Mouse (Mus musculus) heart, embryonic 15.5 days (tissue): ENCODE measurements around the gene Lin52. TPM values are rescaled to one million over a fixed set of nuclear protein-coding genes. Genes with fewer than 3 reads are reported as not detected.
A peak's percentile ranks its signal among the peaks of the same experiment; 100 is the strongest.

Experiments used
- ATAC-seq: fragments of 200-750 bp; cut with Nextera tagmentation; replicated peaks from 2 replicates; pipeline ENCODE4 v1.8.0; 2017; ENCODE audit warnings: low read depth, moderate TSS enrichment; ENCODE audit not compliant: insufficient number of reproducible peaks, insufficient read depth, low FRiP score
- H3K27ac ChIP-seq: fragments of 300-500 bp; sonication (generic); 2 replicates; pipeline ENCODE4 v1.5.1; 2015; ENCODE audit warnings: mild to moderate bottlenecking, inconsistent platforms
- H3K27me3 ChIP-seq: fragments of 300-500 bp; sonication (generic); 2 replicates; pipeline ENCODE4 v1.6.1; 2015; ENCODE audit warnings: inconsistent platforms
- H3K36me3 ChIP-seq: fragments of 300-500 bp; sonication (generic); 2 replicates; pipeline ENCODE4 v1.6.1; 2015; ENCODE audit warnings: mild to moderate bottlenecking, inconsistent platforms
- H3K4me1 ChIP-seq: fragments of 300-500 bp; sonication (generic); replicated peaks from 2 replicates; pipeline ENCODE4 v1.6.1; 2015; ENCODE audit warnings: inconsistent platforms
- H3K4me2 ChIP-seq: fragments of 300-500 bp; sonication (generic); 2 replicates; pipeline ENCODE4 v1.6.1; 2015; ENCODE audit warnings: inconsistent platforms, mild to moderate bottlenecking, moderate library complexity
- H3K4me3 ChIP-seq: fragments of 300-500 bp; sonication (generic); 2 replicates; pipeline ENCODE4 v1.5.1; 2015; ENCODE audit warnings: mild to moderate bottlenecking, inconsistent platforms
- H3K9ac ChIP-seq: fragments of 300-500 bp; sonication (generic); 2 replicates; pipeline ENCODE4 v1.6.1; 2015; ENCODE audit warnings: mild to moderate bottlenecking, inconsistent platforms
- H3K9me3 ChIP-seq: fragments of 300-500 bp; sonication (generic); replicated peaks from 2 replicates; pipeline ENCODE4 v1.6.1; 2016; ENCODE audit warnings: inconsistent platforms
- WGBS: fragments of 180-500 bp; shearing (Covaris S2); methylation state at CpG from one replicate; pipeline ENCODE4 v1.1.7; 2015; ENCODE audit warnings: mixed read lengths; 5-methylcytosine and 5-hydroxymethylcytosine counted together
- polyA plus RNA-seq: library from polyadenylated mRNA; unstranded; fragments of >200 nt; fragmentation: Nextera tagmentation; extraction: Ambion mirVana; gene quantifications from 2 replicates; pipeline ENCODE4 v1.2.1, GENCODE M21; 2015

Lin52 gene
- 13.3 and 15.1 TPM in 2 replicates for polyA plus RNA-seq

- no peaks in the 10 kb centered on the region for H3K36me3 ChIP-seq
- peak within 1 kb of the TSS; percentile 91 for H3K4me2 ChIP-seq
- peak within 1 kb of the TSS; percentile 95 for H3K27ac ChIP-seq
- peaks cover 26% of the 10 kb centered on the region for H3K4me1 ChIP-seq
- H3K4me3 ChIP-seq, result peak within 1 kb of the TSS; percentile 78
- no peaks in the 10 kb centered on the region for H3K9me3 ChIP-seq
- H3K9ac ChIP-seq, result peak within 1 kb of the TSS; percentile 81
- under 1% methylated on average over 49 of the region's 49 CpGs for WGBS
- ATAC-seq, result peak; percentile 97
- H3K27me3 ChIP-seq, result 0 out of 2 replicates have a peak, but pooled peaks cover 4% of the 10 kb centered on the region
These were observed at the start of gene Lin52, which contains the start of gene Aldh6a1 for GRCm38 (mm10) chr12:84450718-84451646. TSS of gene Lin52 (plus strand) at chr12:84451422. TSS of gene Aldh6a1 (minus strand) at chr12:84451004.

GRCm38 (mm10) chr12:84402923-84403322 lies 48.3 kb upstream of the Lin52 start:
- Histone ChIP-seq H3K27ac (no peak overlapping the region), H3K36me3 (no peaks in the 10 kb centered on the region), H3K27me3 (no peaks in the 10 kb centered on the region), H3K9me3 (no peaks in the 10 kb centered on the region), H3K4me1 (peaks cover 7% of the 10 kb centered on the region), H3K4me2 (no peak overlapping the region), H3K9ac (no peak overlapping the region), H3K4me3 (no peak overlapping the region)
- WGBS, result 48% methylated on average over 9 of the region's 9 CpGs
- ATAC-seq, result no peak

- Histone ChIP-seq H3K27ac (no peak overlapping the region), H3K9ac (no peak overlapping the region), H3K4me3 (no peak overlapping the region), H3K9me3 (no peaks in the 10 kb centered on the region), H3K4me1 (peaks cover 14% of the 10 kb centered on the region), H3K4me2 (no peak overlapping the region), H3K36me3 (no peaks in the 10 kb centered on the region), H3K27me3 (no peaks in the 10 kb centered on the region)
- ATAC-seq, result no peak
- 93% methylated on average over 6 of the region's 6 CpGs for WGBS
These were observed 46.7 kb upstream of the Lin52 start for GRCm38 (mm10) chr12:84404541-84404940.

- H3K4me1 ChIP-seq, result peaks cover 10% of the 10 kb centered on the region
- WGBS, result 56% methylated on average over 4 of the region's 4 CpGs
- H3K4me2 ChIP-seq, result no peak overlapping the region
- no peaks in the 10 kb centered on the region for H3K9me3 ChIP-seq
- ATAC-seq, result no peak
- H3K36me3 ChIP-seq, result no peaks in the 10 kb centered on the region
- H3K27ac ChIP-seq, result no peak overlapping the region
- no peak overlapping the region for H3K4me3 ChIP-seq
- H3K9ac ChIP-seq, result no peak overlapping the region
- no peaks in the 10 kb centered on the region for H3K27me3 ChIP-seq
These were observed 44.0 kb upstream of the Lin52 start for GRCm38 (mm10) chr12:84407259-84407658.

- no peaks in the 10 kb centered on the region for H3K9me3 ChIP-seq
- peak overlapping the region; percentile 89 for H3K4me3 ChIP-seq
- peak overlapping the region; percentile 95 for H3K27ac ChIP-seq
- peaks cover 10% of the 10 kb centered on the region for H3K4me1 ChIP-seq
- H3K4me2 ChIP-seq, result peak overlapping the region; percentile 91
- ATAC-seq, result peak; percentile 70
- no peaks in the 10 kb centered on the region for H3K36me3 ChIP-seq
- WGBS, result 1% methylated on average over 46 of the region's 52 CpGs
- no peaks in the 10 kb centered on the region for H3K27me3 ChIP-seq
- peak overlapping the region; percentile 94 for H3K9ac ChIP-seq
These were observed 43.1 kb upstream of the Lin52 start for GRCm38 (mm10) chr12:84407874-84408818.

- Histone ChIP-seq H3K27me3 (no peaks in the 10 kb centered on the region), H3K4me2 (peak within 1 kb of the TSS; percentile 91), H3K36me3 (no peaks in the 10 kb centered on the region), H3K9ac (peak within 1 kb of the TSS; percentile 94), H3K4me1 (peaks cover 10% of the 10 kb centered on the region), H3K4me3 (peak within 1 kb of the TSS; percentile 89), H3K9me3 (no peaks in the 10 kb centered on the region), H3K27ac (peak within 1 kb of the TSS; percentile 95)
- peak; percentile 95 for ATAC-seq
- WGBS, result 2% methylated on average over 63 of the region's 63 CpGs
These were observed 42.3 kb upstream of the Lin52 start, which contains the start of the genes Entpd5 and Bbof1 for GRCm38 (mm10) chr12:84408819-84409507. TSS of gene Entpd5 (minus strand) at chr12:84409029. TSS of gene Bbof1 (plus strand) at chr12:84409071.

GRCm38 (mm10) chr12:84416834-84417604 lies 34.2 kb upstream of the Lin52 start, which contains the start of gene Rnf113a2:
TSS of gene Rnf113a2 (plus strand) at chr12:84417196.
- peak within 1 kb of the TSS; percentile 64 for H3K9ac ChIP-seq
- WGBS, result 3% methylated on average over 50 of the region's 50 CpGs
- no peaks in the 10 kb centered on the region for H3K27me3 ChIP-seq
- H3K4me3 ChIP-seq, result peak within 1 kb of the TSS; percentile 69
- H3K36me3 ChIP-seq, result no peaks in the 10 kb centered on the region
- H3K4me2 ChIP-seq, result peak within 1 kb of the TSS; percentile 82
- H3K9me3 ChIP-seq, result no peaks in the 10 kb centered on the region
- peak; percentile 86 for ATAC-seq
- peak within 1 kb of the TSS; percentile 66 for H3K27ac ChIP-seq
- H3K4me1 ChIP-seq, result peaks cover 6% of the 10 kb centered on the region; the same call in 1 of the 2 replicates

- ATAC-seq, result no peak
- Histone ChIP-seq H3K27ac (peak overlapping the region; percentile 66), H3K36me3 (no peaks in the 10 kb centered on the region), H3K4me3 (peak overlapping the region; percentile 69), H3K27me3 (no peaks in the 10 kb centered on the region), H3K4me1 (peaks cover 6% of the 10 kb centered on the region; the same call in 1 of the 2 replicates), H3K9ac (peak overlapping the region; percentile 64), H3K9me3 (no peaks in the 10 kb centered on the region), H3K4me2 (peak overlapping the region; percentile 82)
- WGBS, result 35% methylated on average over 18 of the region's 18 CpGs
These were observed 33.7 kb upstream of the Lin52 start for GRCm38 (mm10) chr12:84417605-84417922.

- no peak overlapping the region for H3K27ac ChIP-seq
- no peak overlapping the region for H3K9ac ChIP-seq
- H3K4me1 ChIP-seq, result no peaks in the 10 kb centered on the region
- ATAC-seq, result no peak
- 65% methylated on average over 3 of the region's 3 CpGs for WGBS
- H3K9me3 ChIP-seq, result no peaks in the 10 kb centered on the region
- H3K27me3 ChIP-seq, result no peaks in the 10 kb centered on the region
- H3K36me3 ChIP-seq, result no peaks in the 10 kb centered on the region
- no peak overlapping the region for H3K4me3 ChIP-seq
- H3K4me2 ChIP-seq, result no peak overlapping the region
These were observed 27.2 kb upstream of the Lin52 start for GRCm38 (mm10) chr12:84423990-84424389.

GRCm38 (mm10) chr12:84429825-84430224 lies 21.4 kb upstream of the Lin52 start:
- H3K36me3 ChIP-seq, result peaks cover 13% of the 10 kb centered on the region; the same call in 1 of the 2 replicates
- no peak overlapping the region for H3K4me3 ChIP-seq
- H3K9ac ChIP-seq, result no peak overlapping the region
- H3K27ac ChIP-seq, result no peak overlapping the region
- no peaks in the 10 kb centered on the region for H3K9me3 ChIP-seq
- WGBS, result 87% methylated on average over 2 of the region's 2 CpGs
- H3K4me2 ChIP-seq, result no peak overlapping the region
- H3K4me1 ChIP-seq, result no peaks in the 10 kb centered on the region
- no peak for ATAC-seq
- no peaks in the 10 kb centered on the region for H3K27me3 ChIP-seq
